Mouse (Mus musculus): ENCODE measurements around the gene Nckap5l.

GRCm38 (mm10) chr15:99475814-99476213, 18.3 kb upstream of the Nckap5l start:
- TF ChIP-seq EP300 (IDR thresholded peaks at IDR 0.05; ENCODE audit: low read depth) (no peak), CTCF (IDR thresholded peaks at IDR 0.05; ENCODE audit: low read depth) (no peak)
